Mouse (Mus musculus) kidney, embryonic 15.5 days (tissue): Measurements from ENCODE around the gene Foxp1. TPM values are rescaled to one million over a fixed set of nuclear protein-coding genes. Genes with fewer than 3 reads are reported as not detected.

Experiments used
- ATAC-seq: fragments of 200-750 bp; cut with Nextera tagmentation; replicated peaks from 2 replicates; pipeline ENCODE4 v1.8.0; 2017; ENCODE audit warnings: moderate TSS enrichment; ENCODE audit not compliant: low FRiP score
- H3K27ac ChIP-seq: fragments of 300-500 bp; sonication (generic); 2 replicates; pipeline ENCODE4 v1.5.1; 2015; ENCODE audit warnings: mild to moderate bottlenecking, inconsistent platforms
- H3K27me3 ChIP-seq: fragments of 300-500 bp; sonication (generic); 2 replicates; pipeline ENCODE4 v1.6.1; 2015; ENCODE audit warnings: inconsistent platforms
- H3K36me3 ChIP-seq: fragments of 300-500 bp; sonication (generic); 2 replicates; pipeline ENCODE4 v1.6.1; 2015; ENCODE audit warnings: inconsistent platforms
- H3K4me1 ChIP-seq: fragments of 300-500 bp; sonication (generic); 2 replicates; pipeline ENCODE4 v1.6.1; 2015; ENCODE audit warnings: inconsistent platforms
- H3K4me2 ChIP-seq: fragments of 300-500 bp; sonication (generic); 2 replicates; pipeline ENCODE4 v1.6.1; 2015; ENCODE audit warnings: moderate library complexity, mild to moderate bottlenecking, inconsistent platforms
- H3K4me3 ChIP-seq: fragments of 300-500 bp; sonication (generic); replicated peaks from 2 replicates; pipeline ENCODE4 v1.5.1; 2015; ENCODE audit warnings: mild to moderate bottlenecking, inconsistent platforms
- H3K9ac ChIP-seq: fragments of 300-500 bp; sonication (generic); 2 replicates; pipeline ENCODE4 v1.6.1; 2015; ENCODE audit warnings: mild to moderate bottlenecking, inconsistent platforms
- H3K9me3 ChIP-seq: fragments of 300-500 bp; sonication (generic); replicated peaks from 2 replicates; pipeline ENCODE4 v1.6.1; 2016; ENCODE audit warnings: inconsistent platforms
- WGBS: fragments of 180-500 bp; shearing (Covaris S2); methylation state at CpG from one replicate; pipeline ENCODE4 v1.1.7; 2015; ENCODE audit warnings: mixed read lengths; 5-methylcytosine and 5-hydroxymethylcytosine counted together
- polyA plus RNA-seq: library from polyadenylated mRNA; unstranded; fragments of >200 nt; fragmentation: Nextera tagmentation; extraction: Ambion mirVana; gene quantifications from 2 replicates; pipeline ENCODE4 v1.2.1, GENCODE M21; 2015

Foxp1 gene
- polyA plus RNA-seq, 1 experiment from 2014 or later, result 50.2 TPM

- Histone ChIP-seq H3K4me2 (no peak overlapping the region), H3K9me3 (no peaks in the 10 kb centered on the region), H3K4me1 (peaks cover 7% of the 10 kb centered on the region; the same call in 1 of the 2 replicates), H3K36me3 (no peaks in the 10 kb centered on the region), H3K9ac (no peak overlapping the region), H3K4me3 (no peak overlapping the region), H3K27me3 (no peaks in the 10 kb centered on the region), H3K27ac (no peak overlapping the region)
- 88% methylated on average over 3 of the region's 3 CpGs for WGBS
- ATAC-seq, result no peak
These were observed 178.7 kb downstream of the Foxp1 start for GRCm38 (mm10) chr6:99343815-99344214.

- Histone ChIP-seq H3K27ac (no peak overlapping the region), H3K27me3 (no peaks in the 10 kb centered on the region), H3K9ac (no peak overlapping the region), H3K4me2 (no peak overlapping the region), H3K9me3 (no peaks in the 10 kb centered on the region), H3K4me1 (peaks cover 20% of the 10 kb centered on the region), H3K36me3 (no peaks in the 10 kb centered on the region), H3K4me3 (no peak overlapping the region)
- WGBS, result 94% methylated on average over 3 of the region's 3 CpGs
- ATAC-seq, result no peak
These were observed 180.1 kb downstream of the Foxp1 start for GRCm38 (mm10) chr6:99342416-99342815.

DNA sequence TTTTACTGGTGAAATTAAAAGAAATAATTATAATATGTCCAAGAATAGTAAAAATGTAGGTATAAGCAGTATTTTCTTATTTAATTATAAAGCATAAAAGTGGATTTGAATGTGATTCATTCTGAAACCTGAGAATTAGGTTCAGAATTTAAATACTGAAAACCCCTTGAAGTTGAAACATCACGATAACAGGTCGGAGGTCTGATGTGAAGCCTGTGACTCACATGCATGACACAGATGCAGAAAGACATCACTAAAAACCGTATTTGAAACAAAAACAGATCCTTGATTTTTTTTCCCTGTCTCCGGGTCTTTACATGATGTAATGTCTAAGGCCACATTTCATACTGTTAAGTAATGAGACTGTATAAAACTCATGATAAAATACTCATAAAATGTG is 181.6 kb downstream of the Foxp1 start:
- no peaks in the 10 kb centered on the region for H3K9me3 ChIP-seq
- 85% methylated on average over 4 of the region's 4 CpGs for WGBS
- no peak for ATAC-seq

DNA sequence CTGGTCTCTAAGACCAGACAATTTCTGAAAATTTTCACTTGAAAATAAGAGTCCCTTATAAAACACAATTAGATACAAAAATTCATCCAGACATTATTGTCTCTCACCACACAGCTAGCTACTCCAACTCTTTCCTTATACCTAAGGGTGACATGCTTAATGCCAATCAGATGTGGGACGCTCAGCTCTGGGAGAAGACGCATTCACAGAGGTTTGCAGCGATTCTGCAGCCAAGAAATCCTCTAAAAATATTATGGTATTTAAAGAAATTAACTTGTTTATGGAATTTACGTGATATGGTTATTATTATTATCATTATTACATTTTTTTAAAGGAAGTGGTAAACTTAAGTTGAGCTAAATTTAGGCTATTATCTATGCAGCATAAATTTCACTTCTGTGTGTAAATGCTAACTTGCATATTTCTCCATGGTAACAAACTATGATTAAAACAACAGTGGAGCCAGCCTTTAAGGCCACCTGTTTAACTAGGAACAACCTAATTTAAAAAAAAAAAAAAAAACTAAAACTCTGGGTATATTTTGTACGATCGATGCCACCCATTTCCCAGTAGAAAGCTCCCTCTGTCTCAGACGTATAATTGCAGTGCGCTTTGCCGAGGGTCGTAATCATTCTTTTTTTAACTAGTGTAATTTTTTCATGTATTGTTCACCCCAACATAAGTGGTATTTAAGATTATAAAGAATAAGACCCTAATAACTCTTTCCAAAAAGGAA is 182.4 kb downstream of the Foxp1 start:
- Histone ChIP-seq H3K4me3 (no peak overlapping the region), H3K9ac (no peak overlapping the region), H3K36me3 (no peaks in the 10 kb centered on the region), H3K27me3 (no peaks in the 10 kb centered on the region), H3K27ac (no peak overlapping the region), H3K4me1 (peaks cover 39% of the 10 kb centered on the region), H3K4me2 (no peak overlapping the region), H3K9me3 (no peaks in the 10 kb centered on the region)
- WGBS, result 85% methylated on average over 10 of the region's 10 CpGs
- ATAC-seq, result no peak

More for the DNA sequence above, 181.6 kb downstream of the Foxp1 start:
- Histone ChIP-seq H3K4me3 (no peak overlapping the region), H3K4me2 (no peak overlapping the region), H3K4me1 (peaks cover 32% of the 10 kb centered on the region), H3K36me3 (no peaks in the 10 kb centered on the region), H3K27me3 (no peaks in the 10 kb centered on the region), H3K27ac (no peak overlapping the region), H3K9ac (no peak overlapping the region)

GRCm38 (mm10) chr6:99339343-99339620 is 183.2 kb downstream of the Foxp1 start:
- no peak overlapping the region for H3K4me2 ChIP-seq
- H3K27me3 ChIP-seq, result peaks cover 4% of the 10 kb centered on the region; the same call in 1 of the 2 replicates
- peaks cover 39% of the 10 kb centered on the region for H3K4me1 ChIP-seq
- ATAC-seq, result no peak
- H3K27ac ChIP-seq, result no peak overlapping the region
- no peak overlapping the region for H3K4me3 ChIP-seq
- H3K36me3 ChIP-seq, result no peaks in the 10 kb centered on the region
- no peaks in the 10 kb centered on the region for H3K9me3 ChIP-seq
- no peak overlapping the region for H3K9ac ChIP-seq
- WGBS, result 35% methylated on average over 5 of the region's 5 CpGs

DNA sequence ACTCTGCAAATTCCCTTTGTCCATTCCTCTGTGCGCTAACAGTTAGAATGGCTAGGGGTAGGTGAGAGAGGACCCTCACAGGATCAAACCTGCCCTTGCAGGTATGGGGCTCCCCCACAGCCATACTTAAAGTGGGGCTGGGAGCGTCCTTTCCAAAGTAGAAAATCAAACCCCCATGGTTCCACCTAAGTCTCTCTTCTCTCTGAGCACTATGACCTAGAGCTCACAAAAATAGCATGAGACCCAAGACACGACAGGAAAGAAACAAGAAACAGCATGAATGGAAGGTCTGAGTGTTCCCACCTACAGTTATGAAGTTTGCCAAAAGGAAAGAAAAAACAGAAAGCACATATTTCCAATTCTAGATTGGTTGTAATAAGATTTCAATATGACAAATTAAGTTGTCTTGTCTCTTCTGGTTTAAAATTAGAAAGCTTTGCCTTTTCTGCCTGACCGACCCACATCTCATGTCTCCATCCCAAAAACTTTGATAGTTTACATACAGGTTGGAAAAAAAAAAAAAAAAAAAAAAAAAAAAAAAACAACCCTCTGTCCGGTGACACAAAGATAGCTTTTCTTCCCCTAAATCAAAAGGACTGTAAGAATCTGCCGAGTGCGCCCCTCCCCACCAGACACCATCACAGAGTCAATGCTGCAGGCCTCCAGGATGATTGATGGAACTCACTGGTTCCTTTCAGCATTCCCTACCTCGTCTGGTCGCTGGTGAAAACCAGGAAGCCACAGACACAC is 183.8 kb downstream of the Foxp1 start:
- no peak for ATAC-seq
- H3K36me3 ChIP-seq, result no peaks in the 10 kb centered on the region
- WGBS, result 41% methylated on average over 9 of the region's 9 CpGs
- peaks cover 4% of the 10 kb centered on the region; the same call in 1 of the 2 replicates for H3K27me3 ChIP-seq
- no peak overlapping the region for H3K9ac ChIP-seq
- H3K4me1 ChIP-seq, result peaks cover 39% of the 10 kb centered on the region
- no peaks in the 10 kb centered on the region for H3K9me3 ChIP-seq
- no peak overlapping the region for H3K4me3 ChIP-seq
- H3K27ac ChIP-seq, result no peak overlapping the region
- H3K4me2 ChIP-seq, result no peak overlapping the region

DNA sequence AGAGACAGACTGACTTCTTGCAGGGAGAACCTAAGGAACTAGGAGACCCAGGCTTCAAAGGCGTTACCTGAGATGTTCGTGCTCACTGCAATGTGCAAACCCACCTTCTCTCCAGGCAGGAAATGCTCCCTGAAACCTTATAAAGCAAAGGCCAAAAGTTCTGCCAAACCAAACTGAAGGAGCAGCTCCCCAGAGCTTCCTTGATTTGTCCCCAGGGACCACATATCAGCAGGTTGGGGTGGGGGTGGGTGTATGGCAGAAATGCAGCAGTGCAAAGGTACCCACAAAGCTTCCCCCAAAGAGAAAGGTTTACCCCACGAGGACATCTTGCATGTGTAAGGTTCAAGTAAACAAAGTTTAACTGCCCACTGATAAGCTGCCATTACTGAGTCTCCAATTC is 184.3 kb downstream of the Foxp1 start:
- H3K4me2 ChIP-seq, result no peak overlapping the region
- WGBS, result 23% methylated on average over 3 of the region's 3 CpGs
- peaks cover 4% of the 10 kb centered on the region; the same call in 1 of the 2 replicates for H3K27me3 ChIP-seq
- H3K9me3 ChIP-seq, result no peaks in the 10 kb centered on the region
- ATAC-seq, result no peak
- no peaks in the 10 kb centered on the region for H3K36me3 ChIP-seq
- H3K9ac ChIP-seq, result no peak overlapping the region
- H3K4me3 ChIP-seq, result no peak overlapping the region
- peaks cover 39% of the 10 kb centered on the region for H3K4me1 ChIP-seq
- no peak overlapping the region for H3K27ac ChIP-seq

- H3K27ac ChIP-seq, result 0 out of 2 replicates have a peak overlapping the region, but pooled peaks have one; percentile 41
- no peak overlapping the region for H3K4me3 ChIP-seq
- H3K27me3 ChIP-seq, result peaks cover 4% of the 10 kb centered on the region; the same call in 1 of the 2 replicates
- no peaks in the 10 kb centered on the region for H3K9me3 ChIP-seq
- H3K4me2 ChIP-seq, result no peak overlapping the region
- peaks cover 42% of the 10 kb centered on the region for H3K4me1 ChIP-seq
- no peak for ATAC-seq
- H3K9ac ChIP-seq, result no peak overlapping the region
- no peaks in the 10 kb centered on the region for H3K36me3 ChIP-seq
- 34% methylated on average over 6 of the region's 6 CpGs for WGBS
These were observed 184.9 kb downstream of the Foxp1 start for GRCm38 (mm10) chr6:99337575-99337974.

- WGBS, result 7% methylated on average over 5 of the region's 5 CpGs
- Histone ChIP-seq H3K9me3 (no peaks in the 10 kb centered on the region), H3K4me3 (no peak overlapping the region), H3K9ac (no peak overlapping the region), H3K4me1 (peaks cover 44% of the 10 kb centered on the region), H3K27ac (peak overlapping the region; percentile 46; the same call in 1 of the 2 replicates), H3K36me3 (no peaks in the 10 kb centered on the region), H3K4me2 (peak overlapping the region; percentile 20; the same call in 1 of the 2 replicates), H3K27me3 (peaks cover 4% of the 10 kb centered on the region; the same call in 1 of the 2 replicates)
- ATAC-seq, result peak; percentile 41
These were observed 186.3 kb downstream of the Foxp1 start for GRCm38 (mm10) chr6:99336191-99336590.

GRCm38 (mm10) chr6:99335174-99335830 is 187.2 kb downstream of the Foxp1 start:
- no peak overlapping the region for H3K27ac ChIP-seq
- 37% methylated on average over 13 of the region's 13 CpGs for whole genome bisulfite sequencing
- no peak for ATAC-seq
- H3K4me2 ChIP-seq, result peak overlapping the region; percentile 20; the same call in 1 of the 2 replicates
- H3K4me1 ChIP-seq, result peaks cover 47% of the 10 kb centered on the region
- H3K9ac ChIP-seq, result no peak overlapping the region
- peaks cover 4% of the 10 kb centered on the region; the same call in 1 of the 2 replicates for H3K27me3 ChIP-seq
- no peak overlapping the region for H3K4me3 ChIP-seq
- no peaks in the 10 kb centered on the region for H3K9me3 ChIP-seq
- H3K36me3 ChIP-seq, result no peaks in the 10 kb centered on the region

GRCm38 (mm10) chr6:99334255-99334654 is 188.3 kb downstream of the Foxp1 start:
- no peak overlapping the region for H3K9ac ChIP-seq
- H3K4me3 ChIP-seq, result no peak overlapping the region
- H3K36me3 ChIP-seq, result no peaks in the 10 kb centered on the region
- peaks cover 45% of the 10 kb centered on the region for H3K4me1 ChIP-seq
- no peak for ATAC-seq
- peaks cover 4% of the 10 kb centered on the region; the same call in 1 of the 2 replicates for H3K27me3 ChIP-seq
- H3K9me3 ChIP-seq, result no peaks in the 10 kb centered on the region
- 93% methylated on average over 3 of the region's 3 CpGs for WGBS
- no peak overlapping the region for H3K4me2 ChIP-seq
- no peak overlapping the region for H3K27ac ChIP-seq

GRCm38 (mm10) chr6:99333127-99333526 is 189.4 kb downstream of the Foxp1 start:
- H3K9ac ChIP-seq, result no peak overlapping the region
- 82% methylated on average over 5 of the region's 5 CpGs for WGBS
- no peak overlapping the region for H3K4me3 ChIP-seq
- no peak overlapping the region for H3K27ac ChIP-seq
- peaks cover 4% of the 10 kb centered on the region; the same call in 1 of the 2 replicates for H3K27me3 ChIP-seq
- H3K9me3 ChIP-seq, result no peaks in the 10 kb centered on the region
- no peak overlapping the region for H3K4me2 ChIP-seq
- ATAC-seq, result no peak
- no peaks in the 10 kb centered on the region for H3K36me3 ChIP-seq
- H3K4me1 ChIP-seq, result peaks cover 36% of the 10 kb centered on the region
